Mouse (Mus musculus) WW6 (cell line): Measurements from ENCODE around the gene Tmem220.
"Not testable (repeated sequence)": the region's sequence is repeated elsewhere in the genome, so short reads cannot be mapped to it uniquely, and the experiment has no call there.

Source experiments
- DNase-seq: peaks from one replicate; pipeline ENCODE4 v3.0.0-alpha.2; 2013; ENCODE audit warnings: low read depth, low spot score

Gene Tmem220

DNA sequence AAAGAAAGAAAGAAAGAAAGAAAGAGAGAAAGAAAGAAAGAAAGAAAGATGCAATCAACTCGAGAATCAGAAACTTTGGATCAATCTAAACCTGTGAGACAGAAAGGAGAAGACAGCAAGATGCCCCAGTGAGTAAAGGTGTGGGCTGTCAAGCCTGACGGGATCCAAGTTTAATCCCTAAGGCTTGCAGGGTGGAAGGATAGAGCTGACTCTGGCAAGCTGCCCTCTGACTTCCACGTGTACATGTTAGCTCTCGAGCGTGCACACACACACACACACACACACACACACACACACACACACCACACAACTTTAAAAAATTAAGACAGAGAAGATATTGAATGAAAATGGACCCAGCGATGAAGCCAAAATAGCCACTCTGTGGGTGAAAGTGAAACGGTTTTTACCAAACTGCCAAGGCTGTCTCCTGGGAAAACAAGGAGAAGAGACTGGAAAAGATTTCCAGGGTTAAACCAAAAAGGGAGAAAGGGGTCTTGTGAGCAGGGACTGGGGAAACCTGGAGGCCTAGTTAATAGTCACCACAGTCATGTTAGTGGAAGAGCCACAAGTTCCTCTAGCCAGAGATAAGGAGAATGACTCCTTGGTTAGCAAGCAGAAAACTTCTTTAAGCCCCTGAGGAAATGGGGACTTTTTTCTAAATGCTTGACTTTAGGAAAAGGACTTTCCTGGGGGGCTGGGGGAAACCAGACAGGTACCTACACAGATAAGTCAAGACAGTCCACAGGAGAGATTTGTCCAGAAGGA, 5.1 kb upstream of the Tmem220 start:
- no peak for DNase-seq

DNA sequence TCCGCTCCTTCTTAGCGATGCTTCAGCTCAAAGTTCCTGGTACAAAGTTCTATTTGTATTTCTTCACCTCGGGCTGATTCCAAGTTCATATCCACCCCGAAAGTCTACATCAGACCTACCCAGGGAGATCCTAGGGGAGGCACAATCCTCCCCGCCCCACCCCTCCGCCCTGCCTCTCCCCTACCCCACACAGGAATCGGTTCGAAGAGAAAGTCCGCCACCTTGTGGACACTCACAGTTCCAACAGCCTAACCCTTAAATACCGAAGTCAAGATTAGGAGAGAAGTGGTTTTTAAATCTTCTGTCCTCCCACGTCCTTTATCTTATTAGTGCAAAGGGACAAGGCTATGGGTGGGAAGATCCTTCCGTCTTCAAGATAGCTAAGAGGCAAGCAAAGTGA, 4.0 kb upstream of the Tmem220 start:
- DNase-seq, result no peak

DNA sequence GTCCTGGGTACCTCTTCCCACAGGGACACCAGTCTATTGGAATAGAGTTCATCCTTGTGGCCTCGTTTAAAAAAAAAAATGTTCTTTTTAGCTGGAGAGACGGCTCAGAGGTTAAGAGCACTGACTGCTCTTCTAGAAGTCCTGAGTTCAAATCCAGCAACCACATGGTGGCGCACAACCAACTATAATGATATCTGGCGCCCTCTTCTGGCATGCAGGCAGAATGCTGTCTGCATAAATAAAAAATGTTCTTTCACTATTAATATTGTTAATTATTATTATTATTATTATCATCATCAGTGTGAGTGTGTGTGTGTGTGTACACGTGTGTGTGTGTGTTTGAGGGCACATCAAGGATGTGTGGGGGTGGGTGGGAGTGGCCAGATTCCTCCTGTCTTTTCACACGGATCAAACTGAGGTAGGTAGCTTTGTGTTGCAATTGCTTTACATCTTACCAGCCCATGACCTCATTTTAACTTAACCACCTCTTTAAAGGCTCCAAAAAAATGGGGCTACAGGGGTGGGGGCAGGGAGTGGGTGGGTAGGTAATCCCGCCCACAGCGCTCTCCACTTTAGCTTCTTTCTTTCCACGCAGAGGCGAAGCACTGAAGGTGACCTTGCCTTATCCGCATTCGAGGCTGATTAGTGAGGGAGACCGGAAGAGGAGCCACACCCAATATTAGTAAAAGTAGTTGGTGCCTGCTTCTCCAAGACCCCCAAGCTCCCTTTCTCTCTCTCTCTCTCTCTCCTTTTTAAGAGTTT, 2.4 kb upstream of the Tmem220 start:
- DNase-seq, result no peak

DNA sequence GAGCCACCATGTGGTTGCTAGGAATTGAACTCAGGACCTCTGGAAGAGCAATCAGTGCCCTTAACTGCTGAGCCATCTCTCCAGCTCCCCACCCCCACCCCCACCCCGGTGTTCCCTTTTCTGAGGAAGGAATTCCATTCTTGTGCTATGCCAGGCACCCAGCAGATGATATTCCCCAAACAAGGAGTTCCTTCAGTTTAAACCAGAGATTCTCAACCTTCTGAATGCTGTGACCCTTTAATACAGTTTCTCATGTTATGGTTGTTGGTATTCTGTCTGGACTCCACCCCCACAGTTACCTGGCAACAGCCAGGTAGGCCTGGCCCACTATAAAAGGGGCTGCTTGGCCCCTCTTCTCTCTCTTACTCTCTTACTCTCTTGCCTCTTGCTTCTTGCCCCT, 1.8 kb upstream of the Tmem220 start:
- DNase-seq, result not testable (repeated sequence)

DNA sequence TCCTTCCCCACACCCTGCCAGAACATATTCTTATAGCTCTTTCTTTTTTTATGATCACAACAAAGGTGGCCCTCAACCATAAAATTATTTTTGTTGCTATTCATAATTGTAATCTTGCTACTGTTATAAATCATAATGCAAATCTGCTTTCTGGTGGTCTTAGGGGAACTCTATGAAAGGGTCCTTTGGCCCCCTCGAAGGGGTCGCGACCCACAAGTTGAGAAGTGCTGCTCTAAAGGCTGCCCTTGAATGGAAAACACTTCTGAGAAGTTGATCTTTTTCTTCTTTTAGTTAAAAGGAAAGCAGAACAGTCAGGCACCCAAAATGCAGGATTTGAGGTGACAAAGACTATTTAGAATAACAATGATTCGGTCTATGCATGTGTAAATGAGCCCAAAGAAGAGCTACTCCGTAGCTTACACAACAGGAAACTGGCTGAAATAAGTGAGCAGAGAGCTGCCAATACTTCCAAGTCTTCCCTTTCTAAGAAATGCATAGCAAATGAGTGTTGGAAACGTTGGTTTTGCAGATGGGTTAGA, 1.1 kb upstream of the Tmem220 start:
- DNase-seq, result no peak

DNA sequence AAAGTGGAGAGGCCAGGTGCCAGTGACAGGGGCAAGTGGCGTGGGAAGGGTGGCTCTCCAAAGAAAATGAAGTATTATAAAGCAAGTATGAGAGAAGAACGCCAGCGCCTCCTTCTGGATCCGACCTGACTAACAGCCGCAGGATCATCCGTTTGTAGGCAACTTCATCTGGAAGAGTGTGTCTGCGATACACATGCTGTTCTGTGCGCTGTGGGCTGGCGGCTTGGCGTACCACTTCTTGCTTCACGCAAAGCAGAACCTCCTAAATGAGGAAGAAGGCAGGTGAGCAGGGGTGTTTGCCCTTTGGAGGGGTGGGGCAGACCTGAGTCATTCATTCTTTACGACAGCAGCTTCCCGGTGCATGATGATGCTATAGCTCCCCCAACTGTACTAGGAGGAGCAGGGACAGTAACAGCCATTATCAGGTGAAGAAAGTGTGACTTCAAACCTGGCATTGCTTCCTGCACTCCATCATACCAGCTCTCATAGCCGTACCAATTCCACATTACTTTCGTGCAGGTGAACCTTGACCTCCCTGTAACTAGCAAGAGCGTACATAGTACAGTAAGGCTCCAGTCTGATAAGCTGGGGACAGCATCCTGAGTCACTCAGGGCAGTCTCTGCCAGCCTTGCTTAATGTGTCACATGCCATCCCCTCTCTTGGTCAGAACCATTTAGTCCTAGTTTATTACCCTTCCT, 6.1 kb downstream of the Tmem220 start:
- DNase-seq, result no peak

DNA sequence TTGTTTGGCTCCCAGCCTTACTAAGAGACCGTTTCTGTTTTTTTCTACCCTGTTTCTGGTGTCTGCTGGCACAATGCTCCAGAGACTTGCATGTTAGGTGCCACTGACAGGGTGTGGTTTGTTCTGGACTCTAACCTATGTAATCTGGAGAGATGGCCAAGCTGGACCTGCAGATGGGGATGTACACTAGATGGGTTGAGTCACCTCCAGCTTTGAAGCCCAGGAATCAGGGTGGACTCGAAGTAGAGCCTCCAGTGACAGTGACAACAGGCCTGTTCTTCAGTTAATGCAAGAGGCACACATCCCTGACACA, 6.6 kb downstream of the Tmem220 start:
- DNase-seq, result no peak

DNA sequence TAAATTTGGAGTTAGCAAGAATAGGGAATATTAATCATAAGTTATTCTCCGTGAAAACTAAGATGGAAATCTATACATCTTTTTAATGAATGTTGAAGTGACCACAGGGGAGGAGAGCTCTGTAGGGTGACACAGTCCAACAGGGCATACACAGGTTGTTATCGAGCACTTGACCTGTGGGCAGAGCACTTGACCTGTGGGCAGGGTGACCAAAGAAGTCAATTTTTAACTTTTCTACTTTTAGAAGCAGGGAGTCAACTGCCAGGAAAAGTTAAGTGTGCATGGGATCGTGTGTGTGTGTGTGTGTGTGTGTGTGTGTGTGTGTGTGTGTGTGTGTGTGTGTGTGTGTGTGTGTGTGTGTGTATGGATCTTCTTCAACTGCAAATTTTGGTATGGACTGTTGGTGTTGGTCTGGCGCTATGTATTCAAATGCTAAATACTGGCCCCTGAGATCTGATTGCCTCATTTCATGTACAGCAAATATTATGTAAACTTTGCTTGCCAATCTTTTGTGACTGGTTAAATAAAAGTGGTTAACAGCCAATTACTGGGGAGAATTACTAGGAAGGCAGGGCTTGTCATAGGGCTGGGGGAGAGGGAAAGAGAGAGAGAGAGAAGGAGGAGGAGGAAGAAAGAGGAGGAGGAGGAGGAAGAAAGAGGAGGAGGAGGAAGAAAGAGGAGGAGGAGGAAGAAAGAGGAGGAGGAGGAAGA, 10.0 kb downstream of the Tmem220 start:
- no peak for DNase-seq

DNA sequence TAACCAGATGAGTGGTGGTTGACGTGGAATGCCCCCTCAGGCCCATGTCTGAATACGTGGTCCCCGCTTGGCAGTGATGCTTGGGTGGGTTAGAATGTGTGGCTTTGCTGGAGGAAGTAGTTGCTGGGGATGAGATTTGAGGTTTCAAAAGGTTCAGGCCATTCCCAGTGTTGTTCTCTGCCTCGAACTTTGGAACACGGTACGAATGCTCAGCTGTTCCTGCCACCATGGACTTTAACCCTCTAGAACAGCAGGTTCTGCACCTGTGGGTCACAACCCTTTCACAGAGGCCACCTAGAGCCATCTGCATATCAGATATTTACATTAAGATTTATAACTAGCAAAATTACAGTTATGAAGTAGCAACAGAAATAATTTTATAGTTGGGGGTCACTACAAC, 11.3 kb downstream of the Tmem220 start:
- DNase-seq, result no peak

DNA sequence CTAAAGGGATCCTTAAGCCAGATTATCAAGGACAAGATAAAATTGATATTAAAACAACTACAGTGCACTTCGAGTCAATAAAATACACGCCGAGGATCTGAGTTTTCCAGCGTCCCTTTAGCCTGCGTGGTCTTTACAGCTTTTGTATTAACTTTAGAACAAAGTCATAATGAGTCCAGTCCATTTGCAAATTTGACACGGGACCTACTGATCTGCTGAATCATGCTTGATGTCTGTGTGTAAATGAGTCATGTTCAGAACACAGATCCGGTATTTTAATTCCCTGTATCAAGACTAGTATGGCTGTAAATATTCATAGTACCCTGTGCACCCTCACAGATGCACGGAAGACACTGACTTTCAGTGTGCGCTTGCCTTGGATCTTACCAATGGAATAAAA, 11.9 kb downstream of the Tmem220 start:
- DNase-seq, result no peak

DNA sequence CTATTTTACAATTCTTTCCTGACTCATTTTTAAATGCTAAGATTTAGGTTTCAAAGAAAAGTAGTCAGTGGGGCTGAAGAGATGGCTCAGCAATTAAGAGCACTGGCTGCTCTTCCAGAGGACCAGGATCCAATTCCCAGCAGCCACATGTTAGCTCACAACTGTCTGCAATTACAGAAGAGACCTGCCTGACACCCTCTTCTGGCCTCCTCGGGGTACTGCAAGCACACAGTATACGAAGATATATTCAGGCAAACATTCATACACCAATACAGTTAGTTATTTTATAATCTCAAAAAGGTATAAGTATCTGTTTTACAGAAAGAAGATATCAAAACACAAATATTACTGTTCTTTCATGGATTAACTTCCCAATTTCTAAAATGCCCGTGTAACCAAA, 14.8 kb downstream of the Tmem220 start:
- no peak for DNase-seq

DNA sequence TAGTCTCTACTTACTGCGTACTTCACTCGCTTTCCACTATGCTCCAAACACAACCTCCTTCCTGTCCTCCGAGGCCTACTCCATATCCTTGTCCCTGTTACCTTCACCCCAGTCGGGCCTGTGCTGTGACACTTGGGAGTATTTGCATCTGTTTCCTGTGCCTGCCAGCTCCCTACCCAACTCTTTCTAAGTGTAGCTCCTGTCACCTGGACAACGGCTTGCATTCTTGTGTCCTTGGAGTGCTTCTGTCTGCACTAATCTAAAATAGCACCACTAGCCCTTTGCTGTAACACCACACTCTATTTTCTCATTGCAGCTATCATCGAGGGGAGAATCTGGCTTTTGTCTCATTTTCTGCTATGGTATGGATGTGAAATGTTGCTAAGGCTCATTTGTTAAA, 15.5 kb downstream of the Tmem220 start:
- DNase-seq, result no peak

DNA sequence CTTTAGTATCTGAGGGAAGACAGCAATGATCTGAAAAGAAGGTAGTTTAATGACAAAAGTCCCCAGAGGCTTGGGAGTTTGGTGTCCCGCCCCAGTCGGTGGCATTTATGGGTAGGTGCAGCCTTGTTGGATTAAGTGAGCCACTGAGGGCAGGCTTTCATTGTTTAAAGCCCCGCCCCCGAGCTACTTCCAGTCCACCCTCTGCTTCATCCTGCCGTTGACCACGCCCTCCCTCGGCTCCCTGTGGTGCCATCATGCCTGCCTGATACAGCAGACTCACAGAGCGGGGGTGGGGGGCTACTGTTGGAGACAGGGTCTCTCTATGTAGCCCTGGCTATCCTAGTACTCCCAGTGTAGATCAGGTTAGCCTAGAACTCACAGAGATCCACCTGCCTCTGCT, 18.1 kb downstream of the Tmem220 start:
- peak; percentile 84 for DNase-seq

DNA sequence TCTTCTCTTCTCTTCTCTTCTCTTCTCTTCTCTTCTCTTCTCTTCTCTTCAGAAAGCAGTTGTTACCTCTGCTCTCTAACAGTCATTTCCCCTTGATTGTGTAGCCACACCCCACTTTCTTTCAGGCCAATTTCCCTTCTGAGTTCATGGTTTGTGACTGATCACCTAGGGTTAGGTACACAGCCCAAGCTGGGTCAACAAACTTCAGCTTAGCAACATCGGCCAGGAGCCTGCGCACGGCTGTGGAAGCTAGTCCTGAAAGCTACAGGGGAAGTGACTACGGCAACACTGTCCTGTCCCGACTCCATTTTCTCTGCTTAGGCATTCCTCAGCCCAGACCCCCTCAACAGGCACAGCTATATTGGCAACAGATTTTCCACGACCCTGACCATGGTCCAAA, 20.0 kb downstream of the Tmem220 start:
- no peak for DNase-seq

DNA sequence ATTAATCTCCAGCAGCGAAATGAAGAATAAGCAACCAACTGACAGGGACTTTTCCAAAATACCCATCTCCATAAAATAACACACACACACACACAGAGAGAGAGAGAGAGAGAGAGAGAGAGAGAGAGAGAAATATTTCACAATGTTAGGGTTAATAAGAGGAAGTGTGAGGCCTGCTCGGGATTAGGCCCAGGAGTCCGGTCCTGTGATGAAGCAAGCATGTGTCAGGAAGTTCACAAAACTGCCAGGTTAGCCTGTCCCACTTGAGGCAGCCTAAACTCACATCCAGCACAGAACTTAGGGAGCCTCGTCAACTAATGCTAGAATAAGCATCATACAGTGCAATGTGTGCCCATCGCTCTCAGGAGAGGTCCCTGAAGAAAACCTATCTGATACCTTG, 22.2 kb downstream of the Tmem220 start:
- no peak for DNase-seq

DNA sequence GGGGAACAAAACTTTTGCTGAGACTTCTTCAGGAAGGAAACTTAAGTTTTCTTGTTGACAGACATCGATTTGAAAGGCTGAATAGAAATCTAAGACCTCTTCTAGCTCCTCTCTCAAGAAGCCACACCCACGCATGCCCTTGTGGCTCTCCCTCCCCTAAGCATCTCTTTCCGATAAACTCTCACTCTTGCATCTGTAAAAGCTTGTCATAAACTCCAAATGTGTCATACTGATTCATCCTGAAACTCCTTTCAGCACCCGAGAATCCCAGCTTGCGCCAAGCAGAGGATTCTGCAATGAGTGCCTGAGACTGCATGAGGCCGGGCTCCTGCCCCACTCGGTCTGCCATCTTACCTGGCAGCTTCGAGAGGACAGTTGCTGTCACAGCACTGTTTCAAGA, 23.5 kb downstream of the Tmem220 start:
- DNase-seq, result no peak

DNA sequence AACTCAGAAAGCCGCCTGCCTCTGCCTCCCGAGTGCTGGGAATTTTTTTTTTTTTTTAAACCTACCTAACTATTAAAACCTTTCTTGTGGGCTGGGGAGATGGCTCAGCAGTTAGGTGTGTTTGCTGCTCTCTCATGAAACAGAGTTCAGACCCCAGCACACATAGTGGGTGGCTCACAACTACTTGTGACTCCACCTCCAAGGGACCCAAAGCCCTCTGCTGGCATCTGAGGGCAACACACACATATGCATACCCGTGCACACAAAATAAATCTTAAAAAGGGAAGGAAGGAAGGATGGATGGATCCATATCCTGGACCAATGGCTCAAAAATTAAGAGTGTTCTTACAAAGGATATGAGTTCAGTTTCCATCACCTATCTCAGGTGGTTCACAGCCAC, 24.3 kb downstream of the Tmem220 start:
- no peak for DNase-seq

DNA sequence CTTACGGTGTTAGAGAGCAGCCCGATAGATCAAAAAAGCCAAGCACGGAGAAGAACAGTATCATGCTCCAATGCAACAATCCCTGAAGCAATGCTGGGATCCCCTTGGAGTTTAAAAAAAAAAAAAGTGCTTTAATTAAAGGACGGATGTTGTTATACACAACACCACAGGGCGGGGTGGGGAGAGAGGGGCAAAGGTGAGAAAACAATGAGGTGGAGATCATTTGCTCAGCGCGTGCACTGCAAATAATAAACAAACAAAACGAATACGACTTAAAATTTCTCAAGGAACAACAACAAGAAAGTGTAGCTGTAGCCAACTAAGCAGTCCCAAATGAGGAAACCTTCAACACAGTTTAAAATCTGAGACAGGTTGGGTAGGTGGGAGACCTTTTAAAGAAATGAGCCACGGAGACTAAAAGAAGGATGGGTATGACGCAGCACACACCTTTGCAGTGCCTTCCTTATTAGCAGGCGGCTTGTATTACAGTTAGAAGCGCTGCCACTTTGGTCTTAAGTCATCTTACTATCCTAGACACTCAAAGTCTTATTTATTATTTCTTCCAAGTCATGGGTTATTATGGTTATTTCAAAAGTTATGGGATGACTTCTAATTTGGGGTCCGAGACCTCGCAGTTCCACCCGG, 26.8 kb downstream of the Tmem220 start:
- no peak for DNase-seq

DNA sequence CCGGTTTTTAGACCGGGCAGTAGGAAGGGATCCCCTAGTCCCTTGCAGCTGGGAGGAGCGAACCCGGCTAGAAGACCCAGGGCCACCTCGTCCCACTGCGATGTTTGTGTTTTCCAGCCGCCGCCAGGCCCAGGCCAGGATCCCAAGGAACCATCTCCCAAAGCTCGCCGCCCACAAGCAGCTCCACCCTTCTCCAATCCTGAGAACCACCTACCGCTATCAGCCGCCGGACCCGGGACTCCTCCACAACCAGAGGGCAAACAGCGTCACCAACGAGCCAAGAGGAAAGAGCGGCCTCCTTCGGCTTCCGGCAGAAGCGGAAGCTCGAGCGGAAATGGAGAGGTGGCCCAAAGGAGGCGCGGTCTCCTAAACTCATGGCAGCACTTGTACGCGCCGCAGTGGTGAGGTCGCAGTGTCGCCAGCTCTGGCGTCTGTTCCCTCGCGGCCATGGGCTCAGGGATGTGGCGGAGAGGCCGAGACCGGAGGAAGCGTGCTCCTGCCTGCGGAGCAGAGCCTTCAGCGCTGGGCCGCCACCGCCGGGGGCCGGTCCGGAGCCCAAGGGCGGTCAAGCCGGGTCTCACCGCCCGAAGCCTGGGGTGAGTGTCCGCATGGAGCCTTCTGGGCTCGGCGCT, 27.5 kb downstream of the Tmem220 start, which contains the start of the genes Adprm and Sco1:
Gene Adprm, minus strand, starts transcription at position 274 of the 632 bp plus-strand sequence.
Gene Sco1, plus strand, starts transcription at position 350 of the 632 bp plus-strand sequence.
- DNase-seq, result peak; percentile 87

DNA sequence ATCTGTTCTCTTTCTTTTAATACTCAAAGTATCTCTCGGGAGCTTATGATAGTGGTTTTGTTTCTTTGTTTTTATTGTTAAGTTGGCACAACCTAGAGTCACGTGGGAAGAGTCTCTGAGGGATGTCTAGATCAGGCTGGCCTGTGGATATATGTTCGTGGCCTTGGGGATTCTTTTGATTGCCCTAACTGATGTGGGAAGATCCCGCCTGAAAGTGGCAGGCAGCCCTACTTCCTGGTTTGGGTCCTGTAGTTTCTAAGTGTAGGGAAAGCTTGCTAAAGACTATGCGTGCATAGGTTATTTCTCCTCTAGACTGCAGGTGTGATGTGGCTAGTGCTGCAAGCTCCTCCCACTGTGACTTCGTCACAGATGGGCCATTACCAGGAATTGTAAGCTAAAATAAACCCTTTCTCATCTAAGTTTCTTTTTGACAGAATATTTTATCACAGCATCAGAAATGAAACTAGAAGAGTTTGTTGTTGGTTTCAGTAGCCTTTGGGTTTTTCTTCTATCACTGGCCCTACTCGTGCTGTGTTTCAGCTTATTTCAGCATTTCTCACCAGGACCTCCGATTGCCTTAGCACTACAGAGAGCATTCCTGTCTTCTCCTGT, 29.9 kb downstream of the Tmem220 start:
- no peak for DNase-seq
